33 mouse cellular contexts compared by ENCODE assay signal in genomic region chr6:92857761-92858160, GRCm38 (mm10). TPM values are rescaled to one million over a fixed set of nuclear protein-coding genes. Genes with fewer than 3 reads are reported as not detected.
"Had no signal": no experiment of that assay in that cellular context is flagged by ENCODE, and none has a peak within 500 bp of the region (broad histone marks: within the 10 kb centered on the region; RNA-seq: fewer than 3 reads in every experiment).

No protein-coding gene starts in this region.

- DNase-seq: gastrocnemius, postnatal 25 days; heart, adult 2 months; heart, postnatal 14 days; heart, postnatal 4 days; kidney, adult 2 months; kidney, postnatal 10 days; kidney, postnatal 25 days; kidney, postnatal 4 days; liver; liver, embryonic 13.5 days; liver, postnatal 0 days had no signal

- H3K27me3 ChIP-seq: heart, embryonic 13.5 days; heart, embryonic 15.5 days; intestine, embryonic 15.5 days; limb, embryonic 12.5 days; liver, embryonic 13.5 days; liver, embryonic 15.5 days had no signal

- H3K4me1 ChIP-seq: hindbrain, embryonic 12.5 days; intestine, embryonic 15.5 days; liver, embryonic 13.5 days; liver, embryonic 15.5 days had no signal

- H3K9ac ChIP-seq: heart, embryonic 13.5 days; heart, embryonic 15.5 days; hindbrain, embryonic 12.5 days; hindbrain, embryonic 14.5 days; intestine, embryonic 15.5 days; limb, embryonic 12.5 days; liver, embryonic 13.5 days; liver, embryonic 15.5 days; liver, postnatal 0 days had no signal

- H3K36me3 ChIP-seq: hindbrain, embryonic 10.5 days; hindbrain, embryonic 12.5 days; intestine, embryonic 15.5 days; limb, embryonic 10.5 days; liver, embryonic 13.5 days; liver, embryonic 15.5 days had no signal

- H3K9me3 ChIP-seq: heart, embryonic 13.5 days; heart, embryonic 15.5 days; hindbrain, embryonic 10.5 days; hindbrain, embryonic 12.5 days; intestine, embryonic 15.5 days; limb, embryonic 10.5 days; limb, embryonic 12.5 days; liver, embryonic 13.5 days; liver, embryonic 15.5 days had no signal

- H3K4me3 ChIP-seq: heart, adult 2 months; heart, embryonic 13.5 days; heart, embryonic 15.5 days; hindbrain, embryonic 10.5 days; hindbrain, embryonic 12.5 days; intestine, embryonic 15.5 days; layer of hippocampus, adult 2 months; left cerebral cortex, adult 2 months; limb, embryonic 10.5 days; limb, embryonic 12.5 days; liver, embryonic 13.5 days; liver, embryonic 15.5 days had no signal

- H3K4me2 ChIP-seq: heart, embryonic 11.5 days; heart, embryonic 13.5 days; heart, embryonic 15.5 days; hindbrain, embryonic 12.5 days; hindbrain, embryonic 14.5 days; intestine, embryonic 15.5 days; limb, embryonic 12.5 days; liver, embryonic 11.5 days; liver, embryonic 13.5 days; liver, embryonic 15.5 days had no signal

- H3K27ac ChIP-seq: heart, adult 2 months; heart, embryonic 13.5 days; heart, embryonic 15.5 days; hindbrain, embryonic 10.5 days; hindbrain, embryonic 12.5 days; hindbrain, embryonic 14.5 days; intestine, embryonic 15.5 days; layer of hippocampus, adult 2 months; left cerebral cortex, adult 2 months; limb, embryonic 10.5 days; limb, embryonic 12.5 days; liver, embryonic 13.5 days; liver, embryonic 15.5 days had no signal

- ATAC-seq: hindbrain, embryonic 16.5 days; inflammation-experienced regulatory T-cells, adult 6 months; intestine, embryonic 15.5 days; intestine, postnatal 0 days; liver, postnatal 0 days had no signal

RNA-seq across cellular contexts. Expression of gene Gm15737, which starts 11.4 kb away (rescaled TPM):
- total RNA-seq: granulocyte monocyte progenitor cell, adult 5-6 weeks; layer of hippocampus, adult 2 months; layer of hippocampus, postnatal 10 days; layer of hippocampus, postnatal 25 days; left cerebral cortex, adult 2 months; left cerebral cortex, postnatal 14 days; left cerebral cortex, postnatal 36 days had no signal
- polyA plus RNA-seq: frontal cortex, adult 2 months; hindbrain, embryonic 12.5 days; hindbrain, embryonic 16.5 days; inflammation-experienced regulatory T-cells, adult 6 months; kidney, adult 2 months; limb, embryonic 10.5 days; liver, embryonic 11.5 days; liver, embryonic 13.5 days; liver, embryonic 15.5 days; liver, postnatal 0 days had no signal

RNA-seq across cellular contexts. Expression of gene A730049H05Rik, which starts 41.5 kb away (rescaled TPM):
- total RNA-seq: granulocyte monocyte progenitor cell, adult 5-6 weeks; left cerebral cortex, postnatal 14 days; left cerebral cortex, postnatal 36 days had no signal
- polyA plus RNA-seq: frontal cortex, adult 2 months; heart, adult 2 months; liver, embryonic 15.5 days; liver, postnatal 0 days had no signal
